Mouse (Mus musculus): ENCODE data around the gene Ifitm5.

DNA sequence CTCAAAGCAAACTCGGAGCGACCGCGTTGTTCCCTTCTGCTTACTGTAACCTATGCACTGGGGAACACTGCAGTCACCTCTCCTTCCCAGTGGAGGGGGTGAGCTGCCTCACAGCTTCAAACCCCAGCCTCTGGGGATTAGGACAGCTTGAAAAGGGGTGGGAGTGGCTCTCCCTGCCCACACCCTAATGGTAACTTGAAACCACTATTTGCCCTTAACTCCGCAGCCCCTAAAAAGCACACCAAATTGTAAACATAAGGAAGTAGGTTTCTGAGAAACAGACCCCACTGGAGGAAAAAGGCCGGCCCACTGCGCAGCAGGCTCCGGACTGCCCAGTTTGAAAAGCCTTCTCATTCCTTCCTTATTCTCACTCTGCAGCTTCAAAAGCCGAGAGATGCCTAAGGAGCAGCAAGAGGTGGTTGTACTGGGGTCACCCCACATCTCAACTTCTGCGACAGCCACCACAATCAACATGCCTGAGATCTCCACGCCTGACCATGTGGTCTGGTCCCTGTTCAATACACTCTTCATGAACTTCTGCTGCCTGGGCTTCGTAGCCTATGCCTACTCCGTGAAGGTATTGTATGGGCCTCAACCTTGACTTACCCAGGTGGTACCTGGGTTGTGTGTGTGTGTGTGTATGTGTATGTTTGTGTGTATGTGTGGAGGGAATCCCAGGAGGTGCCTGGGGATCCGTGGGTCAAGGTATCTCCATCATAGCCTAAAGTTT, 17.9 kb upstream of the Ifitm5 start:
- TF ChIP-seq POLR2A (IDR thresholded peaks at IDR 0.05; ENCODE audit: control insufficient read depth, extremely low read depth, insufficient read depth, low read length, poor library complexity) (no peak), CTCF (IDR thresholded peaks at IDR 0.05; ENCODE audit: borderline replicate concordance, control insufficient read depth, extremely low read depth, insufficient read depth, low read length, poor library complexity) (no peak)
